Mouse (Mus musculus) intestine, postnatal 0 days (tissue): ENCODE measurements at regions not wholly inside any gene's neighbourhood (a gene's known extent, or its start where the extent isn't known, plus 50 kb on each side); places are given as distances from the start of the nearest gene placed in this dataset.

Experiments used
- ATAC-seq: fragments of 200-750 bp; cut with Nextera tagmentation; 2 replicates; pipeline ENCODE4 v1.8.0; 2017; ENCODE audit warnings: mild to moderate bottlenecking, moderate TSS enrichment, moderate library complexity
- H3K27ac ChIP-seq: fragments of 300-500 bp; sonication (generic); 2 replicates; pipeline ENCODE4 v1.5.1; 2014; ENCODE audit warnings: mild to moderate bottlenecking, low read depth, low read length, moderate library complexity
- H3K27me3 ChIP-seq: fragments of 300-500 bp; sonication (generic); replicated peaks from 2 replicates; pipeline ENCODE4 v1.6.1; 2014; ENCODE audit warnings: low read length, mixed read lengths; ENCODE audit not compliant: control insufficient read depth, insufficient read depth
- H3K36me3 ChIP-seq: fragments of 300-500 bp; sonication (generic); 2 replicates; pipeline ENCODE4 v1.6.1; 2014; ENCODE audit warnings: mild to moderate bottlenecking, moderate library complexity; ENCODE audit not compliant: control insufficient read depth, insufficient read depth
- H3K4me1 ChIP-seq: fragments of 300-500 bp; sonication (generic); replicated peaks from 2 replicates; pipeline ENCODE4 v1.6.1; 2014; ENCODE audit warnings: antibody characterized with exemption, low read length, mixed read lengths; ENCODE audit not compliant: control insufficient read depth, insufficient read depth
- H3K4me2 ChIP-seq: fragments of 300-500 bp; sonication (generic); replicated peaks from 2 replicates; pipeline ENCODE4 v1.6.1; 2014; ENCODE audit warnings: low read depth, mild to moderate bottlenecking, moderate library complexity
- H3K4me3 ChIP-seq: fragments of 300-500 bp; sonication (generic); 2 replicates; pipeline ENCODE4 v1.5.1; 2014; ENCODE audit warnings: low read depth, low read length
- H3K9ac ChIP-seq: fragments of 300-500 bp; sonication (generic); 2 replicates; pipeline ENCODE4 v1.6.1; 2014; ENCODE audit warnings: mild to moderate bottlenecking, low read depth, low read length
- H3K9me3 ChIP-seq: fragments of 300-500 bp; sonication (generic); 2 replicates; pipeline ENCODE4 v1.6.1; 2016; ENCODE audit warnings: mixed run types; ENCODE audit not compliant: control insufficient read depth
- CTCF ChIP-seq: sonication (generic); IDR thresholded peaks from 2 replicates; pipeline ENCODE4 v1.5.1; 2016; ENCODE audit warnings: low read depth, mild to moderate bottlenecking, control low read depth, antibody characterized with exemption, moderate library complexity
- WGBS: fragments of 180-500 bp; shearing (Covaris S2); extraction: QIAGEN DNeasy Blood & Tissue Kit; methylation state at CpG from one replicate; pipeline ENCODE4 v1.1.7; 2014; 5-methylcytosine and 5-hydroxymethylcytosine counted together

DNA sequence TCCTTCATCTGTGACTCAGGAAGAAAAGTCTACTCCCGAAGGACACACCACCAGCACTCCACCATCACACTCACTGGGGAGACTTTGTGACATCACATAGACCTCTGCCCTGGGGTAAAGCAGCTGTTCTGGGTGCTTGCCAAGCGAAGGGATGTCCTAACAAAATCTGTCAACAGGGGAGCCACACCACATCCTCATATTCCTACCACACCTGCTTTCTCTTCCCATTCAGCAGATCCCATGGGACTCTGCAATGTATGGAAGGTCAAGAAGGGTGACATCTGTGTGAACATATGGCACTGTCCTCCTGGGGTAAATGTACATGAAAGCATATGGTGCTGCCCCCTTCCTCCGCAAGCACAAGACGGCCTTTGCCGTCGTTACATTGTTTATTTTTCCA, 375.5 kb downstream of the Etv1 start:
- H3K27ac ChIP-seq, result no peak overlapping the region
- 64% methylated on average over 6 of the region's 6 CpGs for WGBS
- H3K36me3 ChIP-seq, result no peaks in the 10 kb centered on the region
- no peak overlapping the region for H3K4me2 ChIP-seq
- no peaks in the 10 kb centered on the region for H3K9me3 ChIP-seq
- H3K4me3 ChIP-seq, result no peak overlapping the region
- no peak overlapping the region for H3K9ac ChIP-seq
- no peaks in the 10 kb centered on the region for H3K27me3 ChIP-seq
- ATAC-seq, result no peak
- no peaks in the 10 kb centered on the region for H3K4me1 ChIP-seq
- no peak for TF ChIP-seq CTCF

- no peak for TF ChIP-seq CTCF
- ATAC-seq, result no peak
- H3K4me1 ChIP-seq, result no peaks in the 10 kb centered on the region
- no peaks in the 10 kb centered on the region for H3K9me3 ChIP-seq
- no peak overlapping the region for H3K4me2 ChIP-seq
- H3K27ac ChIP-seq, result no peak overlapping the region
- H3K36me3 ChIP-seq, result no peaks in the 10 kb centered on the region
- H3K4me3 ChIP-seq, result no peak overlapping the region
- no peaks in the 10 kb centered on the region for H3K27me3 ChIP-seq
- H3K9ac ChIP-seq, result no peak overlapping the region
- 72% methylated on average over 4 of the region's 4 CpGs for WGBS
Measured at GRCm38 (mm10) chr12:39176958-39177357, 397.8 kb downstream of the Etv1 start.

DNA sequence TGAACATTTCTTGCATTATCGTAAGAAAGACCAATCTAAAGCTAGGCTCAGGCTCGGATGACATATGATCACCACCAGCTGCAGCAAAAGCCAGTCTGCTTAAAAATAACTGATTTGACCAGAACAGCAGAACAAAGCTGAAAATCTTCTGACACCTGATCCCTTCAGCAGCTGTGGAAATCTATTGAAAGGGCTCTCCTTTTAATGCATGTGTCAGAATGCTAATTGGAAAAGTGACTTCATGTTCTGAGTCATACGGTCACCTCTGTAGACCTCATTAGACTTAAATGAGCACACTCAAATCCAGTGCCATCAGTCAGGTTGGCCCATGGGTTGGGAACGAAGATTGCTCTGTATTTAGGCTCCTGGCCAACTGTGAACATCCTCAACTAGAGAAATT, 444.9 kb downstream of the Etv1 start:
- no peak for TF ChIP-seq CTCF
- Histone ChIP-seq H3K27ac (no peak overlapping the region), H3K4me1 (no peaks in the 10 kb centered on the region), H3K27me3 (no peaks in the 10 kb centered on the region), H3K36me3 (no peaks in the 10 kb centered on the region), H3K4me2 (no peak overlapping the region), H3K4me3 (no peak overlapping the region), H3K9me3 (no peaks in the 10 kb centered on the region), H3K9ac (no peak overlapping the region)
- no peak for ATAC-seq
- 75% methylated on average over 4 of the region's 4 CpGs for WGBS

GRCm38 (mm10) chr12:39256605-39257004, 477.4 kb downstream of the Etv1 start:
- H3K9me3 ChIP-seq, result no peaks in the 10 kb centered on the region
- no peaks in the 10 kb centered on the region for H3K36me3 ChIP-seq
- WGBS, result 41% methylated on average over 6 of the region's 6 CpGs
- no peaks in the 10 kb centered on the region for H3K4me1 ChIP-seq
- no peak overlapping the region for H3K9ac ChIP-seq
- H3K4me2 ChIP-seq, result no peak overlapping the region
- no peaks in the 10 kb centered on the region for H3K27me3 ChIP-seq
- no peak overlapping the region for H3K4me3 ChIP-seq
- TF ChIP-seq CTCF, result no peak
- no peak overlapping the region for H3K27ac ChIP-seq
- no peak for ATAC-seq

GRCm38 (mm10) chr12:39257571-39257970, 478.4 kb downstream of the Etv1 start:
- Histone ChIP-seq H3K4me1 (no peaks in the 10 kb centered on the region), H3K9ac (no peak overlapping the region), H3K4me2 (no peak overlapping the region), H3K4me3 (no peak overlapping the region), H3K27ac (no peak overlapping the region), H3K36me3 (no peaks in the 10 kb centered on the region), H3K27me3 (no peaks in the 10 kb centered on the region), H3K9me3 (no peaks in the 10 kb centered on the region)
- no peak for ATAC-seq
- TF ChIP-seq CTCF, result no peak
- WGBS, result 48% methylated on average over 1 of the region's 1 CpGs

DNA sequence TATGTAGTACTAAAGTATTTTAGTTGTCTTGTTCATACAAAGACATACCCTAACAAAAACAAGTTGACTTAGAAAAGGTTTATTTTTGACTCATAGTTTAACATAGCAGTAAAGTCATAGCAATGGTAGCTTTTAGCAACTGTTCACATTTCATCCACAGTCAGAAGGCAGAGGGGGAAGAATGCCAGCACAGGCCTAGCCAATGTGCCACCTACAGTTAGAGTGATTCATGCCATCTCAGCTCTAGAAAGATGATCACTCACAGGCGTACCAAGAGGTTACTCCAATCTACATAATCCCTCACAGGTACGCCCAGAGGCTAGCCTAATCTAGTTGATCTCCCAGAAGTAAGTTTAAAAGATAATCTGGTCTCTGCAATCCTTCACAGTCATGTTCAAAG, 510.5 kb downstream of the Etv1 start:
- Histone ChIP-seq H3K9me3 (no peaks in the 10 kb centered on the region), H3K27ac (no peak overlapping the region), H3K9ac (no peak overlapping the region), H3K36me3 (no peaks in the 10 kb centered on the region), H3K27me3 (no peaks in the 10 kb centered on the region), H3K4me1 (no peaks in the 10 kb centered on the region), H3K4me3 (no peak overlapping the region), H3K4me2 (no peak overlapping the region)
- ATAC-seq, result no peak
- WGBS, result 79% methylated on average over 2 of the region's 2 CpGs
- TF ChIP-seq CTCF, result no peak

- H3K27me3 ChIP-seq, result no peaks in the 10 kb centered on the region
- H3K9ac ChIP-seq, result no peak overlapping the region
- H3K4me1 ChIP-seq, result no peaks in the 10 kb centered on the region
- TF ChIP-seq CTCF, result no peak
- no peak for ATAC-seq
- H3K36me3 ChIP-seq, result no peaks in the 10 kb centered on the region
- H3K9me3 ChIP-seq, result no peaks in the 10 kb centered on the region
- no peak overlapping the region for H3K27ac ChIP-seq
- H3K4me2 ChIP-seq, result no peak overlapping the region
- WGBS, result 59% methylated on average over 13 of the region's 13 CpGs
- no peak overlapping the region for H3K4me3 ChIP-seq
Measured at GRCm38 (mm10) chr12:39301351-39302212, 522.4 kb downstream of the Etv1 start.
